Mouse (Mus musculus) kidney, postnatal 0 days (tissue): ENCODE measurements around the gene Mical3. TPM values are rescaled to one million over a fixed set of nuclear protein-coding genes. Genes with fewer than 3 reads are reported as not detected.

Experiments
- ATAC-seq: fragments of 200-750 bp; cut with Nextera tagmentation; replicated peaks from 2 replicates; pipeline ENCODE4 v1.8.0; 2017; ENCODE audit warnings: low read depth, moderate number of reproducible peaks, moderate TSS enrichment, moderate library complexity; ENCODE audit not compliant: low FRiP score
- DNase-seq: peaks from one replicate; pipeline ENCODE4 v3.0.0-alpha.2; 2016; ENCODE audit warnings: low spot score
- H3K27ac ChIP-seq: fragments of 300-500 bp; sonication (generic); 2 replicates; pipeline ENCODE4 v1.5.1; 2014; ENCODE audit warnings: mild to moderate bottlenecking
- H3K27me3 ChIP-seq: fragments of 300-500 bp; sonication (generic); 2 replicates; pipeline ENCODE4 v1.6.1; 2014; ENCODE audit warnings: low read length, mixed read lengths; ENCODE audit not compliant: insufficient read depth
- H3K36me3 ChIP-seq: fragments of 300-500 bp; sonication (generic); 2 replicates; pipeline ENCODE4 v1.6.1; 2014; ENCODE audit warnings: low read length, mixed read lengths; ENCODE audit not compliant: insufficient read depth
- H3K4me1 ChIP-seq: fragments of 300-500 bp; sonication (generic); replicated peaks from 2 replicates; pipeline ENCODE4 v1.6.1; 2014; ENCODE audit warnings: antibody characterized with exemption, low read length, mixed read lengths; ENCODE audit not compliant: insufficient read depth
- H3K4me2 ChIP-seq: fragments of 300-500 bp; sonication (generic); 2 replicates; pipeline ENCODE4 v1.6.1; 2014; ENCODE audit warnings: mild to moderate bottlenecking, low read length, moderate library complexity, mixed read lengths
- H3K4me3 ChIP-seq: fragments of 300-500 bp; sonication (generic); replicated peaks from 2 replicates; pipeline ENCODE4 v1.5.1; 2014; ENCODE audit warnings: low read depth, low read length
- H3K9ac ChIP-seq: fragments of 300-500 bp; sonication (generic); 2 replicates; pipeline ENCODE4 v1.6.1; 2014; ENCODE audit warnings: low read depth, low read length
- H3K9me3 ChIP-seq: fragments of 300-500 bp; sonication (generic); replicated peaks from 2 replicates; pipeline ENCODE4 v1.6.1; 2016; ENCODE audit warnings: low read length, inconsistent platforms, mixed read lengths
- CTCF ChIP-seq: IDR thresholded peaks from 2 replicates; pipeline ENCODE4 v1.5.1; 2016; ENCODE audit warnings: antibody characterized with exemption, low read depth, mild to moderate bottlenecking, moderate library complexity
- WGBS: fragments of 180-500 bp; shearing (Covaris S2); extraction: QIAGEN DNeasy Blood & Tissue Kit; methylation state at CpG from one replicate; pipeline ENCODE4 v1.1.7; 2014; 5-methylcytosine and 5-hydroxymethylcytosine counted together
- polyA plus RNA-seq: library from polyadenylated mRNA; unstranded; fragments of >200 nt; fragmentation: Nextera tagmentation; extraction: Ambion mirVana; gene quantifications from 2 replicates; pipeline ENCODE4 v1.2.1, GENCODE M21; 2015

Mical3 gene
- polyA plus RNA-seq, 1 experiment from 2014 or later = 6.0 TPM

DNA sequence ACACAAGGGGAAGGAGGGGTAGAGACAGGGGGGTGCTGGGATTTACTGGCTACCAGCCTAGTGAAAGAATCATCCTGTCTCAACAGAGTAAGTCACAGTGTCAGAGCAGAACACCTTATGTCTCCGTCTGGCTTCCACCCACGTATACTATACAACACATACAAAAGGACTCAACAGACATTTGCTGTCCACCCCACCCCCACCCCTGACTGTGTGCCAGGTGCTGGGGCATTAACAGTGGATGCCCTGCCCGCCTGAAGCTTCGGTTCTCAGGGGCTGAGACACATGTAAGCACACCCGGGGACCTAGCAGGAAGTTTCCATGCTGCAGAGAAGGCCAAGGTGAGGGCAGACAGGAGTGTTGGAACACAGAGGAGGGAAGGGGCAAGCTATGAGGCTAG is 52.6 kb downstream of the Mical3 start:
- H3K27ac ChIP-seq = no peak overlapping the region
- ATAC-seq (no peak), DNase-seq (no peak)
- no peaks in the 10 kb centered on the region for H3K36me3 ChIP-seq
- peaks cover 18% of the 10 kb centered on the region; the same call in 1 of the 2 replicates for H3K4me1 ChIP-seq
- H3K4me3 ChIP-seq = no peak overlapping the region
- H3K9ac ChIP-seq = no peak overlapping the region
- WGBS = 71% methylated on average over 5 of the region's 5 CpGs
- no peaks in the 10 kb centered on the region for H3K9me3 ChIP-seq
- H3K4me2 ChIP-seq = no peak overlapping the region
- no peaks in the 10 kb centered on the region for H3K27me3 ChIP-seq
- no peak for TF ChIP-seq CTCF

DNA sequence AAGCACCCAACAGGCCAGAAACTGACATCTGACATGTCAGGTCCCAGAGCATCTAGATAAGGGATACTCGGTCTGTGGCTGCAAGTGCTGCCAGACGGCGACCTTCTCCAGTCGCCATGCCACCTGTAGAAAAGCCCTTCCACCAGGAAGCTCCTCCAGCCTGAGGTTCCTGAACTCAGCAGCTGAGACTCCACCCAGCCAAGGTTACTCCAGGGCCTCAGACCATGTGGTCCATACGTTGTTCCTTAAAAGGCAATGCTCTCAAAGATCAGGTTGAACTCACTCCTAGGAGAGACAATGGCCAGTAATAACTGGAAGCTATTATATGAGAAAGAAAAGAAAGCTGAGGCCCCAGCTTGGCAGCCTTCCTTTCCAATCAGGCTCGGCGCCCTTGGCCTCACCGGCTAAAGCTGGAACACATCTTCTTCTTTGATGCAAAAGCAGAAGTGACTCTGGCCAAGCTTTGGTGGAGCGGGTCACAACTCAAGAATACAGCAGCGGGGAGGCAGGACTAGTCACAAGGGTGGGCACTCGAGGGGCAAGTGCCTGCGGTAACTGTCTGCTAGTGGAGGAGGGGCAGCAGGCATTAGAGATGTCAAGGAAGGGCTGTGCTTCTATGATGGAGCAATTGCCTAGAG is 53.8 kb downstream of the Mical3 start:
- Histone ChIP-seq H3K27me3 (no peaks in the 10 kb centered on the region), H3K4me1 (peaks cover 18% of the 10 kb centered on the region; the same call in 1 of the 2 replicates), H3K9ac (no peak overlapping the region), H3K27ac (no peak overlapping the region), H3K4me2 (no peak overlapping the region), H3K4me3 (no peak overlapping the region), H3K36me3 (no peaks in the 10 kb centered on the region), H3K9me3 (no peaks in the 10 kb centered on the region)
- TF ChIP-seq CTCF = no peak
- ATAC-seq (no peak), DNase-seq (no peak)
- 78% methylated on average over 12 of the region's 12 CpGs for WGBS

DNA sequence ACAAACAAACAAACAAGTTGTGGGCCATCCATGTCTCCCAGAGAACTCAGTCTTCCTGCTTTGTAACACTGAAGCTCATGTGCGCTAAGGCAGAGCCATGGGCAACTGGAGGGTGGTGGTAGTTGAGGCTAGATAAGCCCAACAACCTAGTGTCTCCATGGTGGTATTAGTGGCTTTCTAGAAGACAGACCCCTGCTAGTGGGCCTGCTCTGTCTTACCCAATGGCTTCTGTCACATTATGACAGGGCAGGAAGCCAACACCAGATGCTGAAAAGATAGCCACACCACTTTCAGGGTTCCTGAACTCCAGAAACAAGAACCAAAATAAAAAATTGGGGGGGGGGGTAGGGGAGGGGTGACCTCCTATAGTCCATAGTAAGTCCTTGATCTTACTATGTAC is 55.0 kb downstream of the Mical3 start:
- DNase-seq (no peak), ATAC-seq (no peak)
- H3K4me1 ChIP-seq = peaks cover 15% of the 10 kb centered on the region; the same call in 1 of the 2 replicates
- no peak overlapping the region for H3K27ac ChIP-seq
- 100% methylated on average over 1 of the region's 1 CpGs for WGBS
- no peaks in the 10 kb centered on the region for H3K9me3 ChIP-seq
- no peak overlapping the region for H3K9ac ChIP-seq
- H3K36me3 ChIP-seq = no peaks in the 10 kb centered on the region
- no peak overlapping the region for H3K4me2 ChIP-seq
- H3K4me3 ChIP-seq = no peak overlapping the region
- TF ChIP-seq CTCF = no peak
- no peaks in the 10 kb centered on the region for H3K27me3 ChIP-seq

DNA sequence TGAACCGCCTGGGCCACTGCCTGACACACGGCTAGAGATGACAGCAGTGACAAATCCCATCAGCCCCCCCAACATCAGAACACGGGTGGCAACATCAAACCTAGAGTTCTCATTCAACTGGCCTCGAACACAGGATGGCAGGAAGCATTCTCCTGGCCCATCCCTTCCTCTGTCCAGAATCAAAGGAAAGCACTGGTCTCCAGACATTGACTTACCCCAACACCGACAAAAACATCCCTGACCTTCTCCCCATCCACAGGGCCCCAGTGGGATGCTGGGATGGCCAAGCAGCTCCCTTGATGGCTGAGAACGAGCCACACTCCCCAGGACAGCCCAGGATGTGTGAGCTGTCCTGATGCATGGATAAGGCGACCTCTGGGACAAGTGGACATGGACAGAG is 57.5 kb downstream of the Mical3 start:
- DNase-seq = no peak
- H3K9ac ChIP-seq = no peak overlapping the region

DNA sequence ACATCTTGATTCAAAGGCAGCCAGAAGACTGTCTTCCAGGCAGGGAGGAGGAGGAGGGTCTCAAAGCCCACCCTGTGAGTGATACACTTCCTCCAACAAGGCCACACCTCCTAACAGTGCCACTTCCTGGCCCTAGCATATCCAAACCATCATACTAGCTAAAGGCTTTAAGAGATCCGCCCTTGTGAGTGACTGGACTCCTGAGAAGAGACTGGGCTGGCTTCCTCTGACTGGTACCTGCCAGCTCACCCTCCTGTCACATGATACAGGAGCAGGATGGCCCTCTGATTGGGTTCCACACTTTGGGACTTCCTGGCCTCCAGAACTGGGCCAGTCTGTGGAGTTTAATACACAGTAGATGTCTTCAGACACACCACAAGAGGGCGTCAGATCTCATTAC is 58.2 kb downstream of the Mical3 start:
- 81% methylated on average over 2 of the region's 2 CpGs for WGBS
- no peaks in the 10 kb centered on the region for H3K27me3 ChIP-seq
- 0 out of 2 replicates have a peak, but pooled peaks have one; percentile 9 for TF ChIP-seq CTCF
- no peaks in the 10 kb centered on the region for H3K36me3 ChIP-seq
- peaks cover 16% of the 10 kb centered on the region for H3K4me1 ChIP-seq
- no peak overlapping the region for H3K27ac ChIP-seq
- DNase-seq = no peak
- ATAC-seq = no peak
- no peak overlapping the region for H3K9ac ChIP-seq
- H3K9me3 ChIP-seq = no peaks in the 10 kb centered on the region
- H3K4me3 ChIP-seq = no peak overlapping the region
- no peak overlapping the region for H3K4me2 ChIP-seq

More for the DNA sequence above, 57.5 kb downstream of the Mical3 start:
- Histone ChIP-seq H3K36me3 (no peaks in the 10 kb centered on the region), H3K4me3 (no peak overlapping the region), H3K27me3 (no peaks in the 10 kb centered on the region), H3K27ac (no peak overlapping the region), H3K4me1 (peaks cover 9% of the 10 kb centered on the region; the same call in 1 of the 2 replicates), H3K4me2 (no peak overlapping the region), H3K9me3 (no peaks in the 10 kb centered on the region)
- WGBS = 75% methylated on average over 7 of the region's 7 CpGs
- TF ChIP-seq CTCF = no peak
- no peak for ATAC-seq

DNA sequence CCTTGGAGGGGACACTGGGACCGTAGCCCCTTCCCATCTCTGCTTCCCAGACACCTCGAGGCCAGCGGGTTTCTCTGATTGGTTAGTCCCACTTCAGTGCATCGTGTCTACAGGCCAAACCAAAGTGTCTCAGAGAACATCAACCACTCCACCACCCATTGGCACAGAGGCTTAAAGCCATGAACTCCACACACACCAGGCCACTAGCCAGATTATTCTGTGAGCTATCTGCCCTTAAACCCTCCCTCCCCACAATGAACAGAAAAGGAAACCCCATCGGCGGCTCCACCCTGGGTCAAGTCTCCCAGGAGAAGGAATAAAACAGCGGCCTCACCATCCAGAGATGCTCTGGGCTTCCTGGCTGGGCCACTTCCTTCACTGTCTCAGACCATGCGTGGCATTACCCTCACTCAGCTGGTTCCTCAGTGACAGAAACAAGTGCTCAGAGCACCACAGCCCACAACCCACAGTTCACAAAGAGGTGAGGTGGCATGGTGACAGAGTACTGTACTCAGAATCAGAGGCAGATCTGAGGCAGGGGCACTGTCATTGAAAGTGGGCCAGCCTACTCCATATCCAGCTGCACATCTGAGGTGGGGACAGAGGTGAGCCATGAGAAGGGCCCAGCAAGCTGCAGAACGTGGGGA is 60.1 kb downstream of the Mical3 start:
- H3K9me3 ChIP-seq = no peaks in the 10 kb centered on the region
- no peaks in the 10 kb centered on the region for H3K27me3 ChIP-seq
- H3K9ac ChIP-seq = no peak overlapping the region
- H3K4me1 ChIP-seq = peaks cover 23% of the 10 kb centered on the region
- WGBS = 75% methylated on average over 9 of the region's 9 CpGs
- no peak overlapping the region for H3K4me2 ChIP-seq
- H3K27ac ChIP-seq = no peak overlapping the region
- no peak for TF ChIP-seq CTCF
- no peak overlapping the region for H3K4me3 ChIP-seq
- ATAC-seq (no peak), DNase-seq (no peak)
- H3K36me3 ChIP-seq = no peaks in the 10 kb centered on the region
